Mouse (Mus musculus): ENCODE results near the gene Lrguk.
A peak's percentile ranks its signal among the peaks of the same experiment; 100 is the strongest.

The Lrguk gene

DNA sequence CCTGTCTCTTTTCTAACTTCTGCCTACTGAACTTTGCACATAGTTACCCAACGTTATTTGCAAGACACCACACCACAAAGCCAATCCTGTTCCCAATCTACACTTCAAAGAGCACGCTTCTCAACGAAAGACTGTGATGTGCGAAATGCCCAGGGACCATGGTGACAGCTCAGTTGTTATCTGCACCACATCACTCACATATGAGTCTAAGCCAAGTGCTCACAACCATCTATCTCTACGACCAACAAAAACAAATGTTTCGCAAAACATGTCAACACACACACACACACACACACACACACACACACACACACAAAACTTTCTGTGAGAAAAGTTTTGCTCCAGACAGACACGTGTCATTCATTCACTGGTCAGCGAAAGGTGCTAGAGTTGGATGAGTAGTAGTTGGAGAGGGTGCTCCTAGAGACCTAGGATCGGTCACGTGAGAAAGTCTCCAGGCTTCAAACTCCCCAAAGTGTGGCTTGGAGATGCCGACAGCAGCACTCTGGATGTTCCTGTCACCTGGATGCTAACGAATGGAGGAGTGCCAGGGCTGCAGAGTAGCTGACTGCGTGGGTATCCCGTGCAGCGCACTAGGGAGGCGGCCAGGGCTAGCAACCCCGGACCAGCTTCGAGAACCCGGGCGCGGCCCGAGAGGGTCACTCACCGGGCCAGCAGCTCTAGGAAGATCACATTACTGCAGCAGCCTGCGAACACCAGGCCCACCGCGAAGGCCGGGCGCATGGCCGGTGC is 147.0 kb downstream of the Lrguk start:
- peak; percentile 70 for DNase-seq (ENCODE audit: low read depth)

DNA sequence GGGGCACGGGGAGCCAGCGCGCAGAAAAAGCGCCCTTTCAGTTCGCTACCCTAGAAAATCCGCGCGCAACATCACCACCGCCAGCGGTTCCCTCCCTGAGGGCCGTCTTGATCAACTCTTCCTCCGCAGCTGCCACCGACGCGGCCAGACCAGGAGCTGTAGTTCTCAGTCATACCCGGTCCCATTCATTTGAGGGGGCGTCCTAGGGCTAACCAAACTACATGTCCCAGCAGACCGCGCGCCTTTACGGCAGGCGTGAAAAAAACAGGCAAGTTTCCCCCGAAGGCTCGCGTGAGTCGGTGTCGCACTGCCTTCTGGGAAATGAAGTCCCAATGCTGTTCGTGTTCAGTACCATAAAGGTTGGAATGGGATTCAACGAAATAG is 147.6 kb downstream of the Lrguk start, which contains the start of gene Slc35b4:
Slc35b4 (minus strand) TSS at position 248 of the 384 bp plus-strand sequence.
- peak; percentile 96 for DNase-seq (ENCODE audit: low read depth)

DNA sequence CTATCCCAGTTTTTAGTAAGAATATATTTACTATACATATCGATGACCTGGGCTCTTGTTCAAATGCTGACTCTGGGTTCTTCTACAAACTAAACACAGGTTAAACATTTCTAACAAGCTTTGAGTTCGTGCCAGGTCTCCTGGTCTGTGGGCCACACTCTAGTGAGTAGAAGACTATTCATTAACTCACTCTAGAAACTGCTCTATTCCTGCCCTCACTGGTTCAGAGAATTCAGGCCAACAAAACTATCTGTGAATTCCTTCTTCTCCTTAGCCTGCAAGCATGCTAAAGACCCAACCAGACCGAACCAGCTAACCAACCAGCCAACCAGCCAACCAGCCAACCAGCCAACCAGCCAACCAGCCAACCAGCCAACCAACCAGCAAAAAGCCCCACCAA is 149.8 kb downstream of the Lrguk start:
- DNase-seq (ENCODE audit: low read depth) = no peak

DNA sequence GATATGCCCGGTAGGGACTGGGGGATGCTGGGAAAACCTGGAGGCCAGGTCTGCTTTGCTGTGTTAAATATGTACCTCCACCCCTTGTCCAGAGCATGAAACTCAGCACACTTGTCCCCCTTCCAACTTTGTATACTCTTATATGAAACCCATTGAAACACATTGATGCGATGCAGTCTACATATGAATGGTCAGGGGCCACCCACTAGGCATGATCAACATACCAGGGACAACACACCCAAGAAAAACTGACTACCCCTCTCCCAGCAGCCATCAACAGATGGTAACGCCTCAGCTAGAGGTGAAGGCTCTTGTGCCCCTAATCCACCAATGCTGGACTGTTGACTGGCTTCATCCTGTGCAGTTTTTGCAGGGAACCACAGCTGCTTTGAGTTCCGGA is 150.7 kb downstream of the Lrguk start:
- DNase-seq (ENCODE audit: low read depth) = no peak

DNA sequence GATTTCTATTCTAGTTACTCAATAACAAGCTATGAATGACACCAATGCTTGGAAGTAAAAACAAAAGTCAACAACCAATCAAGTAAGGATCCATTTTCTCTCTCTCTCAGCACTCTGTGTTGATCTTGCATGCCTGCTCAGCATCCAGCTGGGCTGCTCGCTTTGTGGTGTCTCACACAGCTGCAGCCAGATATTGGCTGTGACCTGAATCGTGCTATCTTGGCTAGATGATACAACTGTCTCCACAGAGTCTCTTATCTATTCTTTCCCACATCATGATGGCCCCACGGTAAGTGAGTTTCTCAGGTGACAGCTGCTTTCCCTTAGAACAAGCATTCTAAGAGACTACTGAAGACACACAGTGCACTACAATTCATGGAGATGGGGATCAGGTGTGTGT is 152.7 kb downstream of the Lrguk start:
- DNase-seq (ENCODE audit: low read depth) = no peak

DNA sequence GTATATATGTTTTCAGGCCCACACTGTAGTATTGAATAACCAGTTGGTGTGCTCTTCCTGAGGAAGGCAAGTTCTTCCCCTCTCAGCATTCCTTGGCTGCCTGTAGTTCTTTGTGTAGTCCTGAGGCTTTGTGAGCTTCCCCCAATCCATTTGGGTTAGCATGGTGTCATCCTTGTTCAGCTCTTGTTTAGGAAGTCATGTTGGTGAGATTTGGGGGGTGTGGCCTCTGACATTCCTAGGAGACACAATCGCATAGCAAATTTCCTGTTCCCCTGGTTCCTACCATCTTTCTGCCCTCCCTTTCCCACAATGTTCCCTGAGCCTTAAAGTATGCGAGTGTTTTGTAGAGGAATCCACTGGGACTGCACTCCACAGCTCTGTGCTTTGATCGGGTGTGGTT is 154.1 kb downstream of the Lrguk start:
- DNase-seq (ENCODE audit: low read depth) = no peak
